In genomic region chr15:102150301-102151135, GRCm38 (mm10) we compare ENCODE assay signal across 9 mouse cellular contexts. TPM values are rescaled to one million over a fixed set of nuclear protein-coding genes. Genes with fewer than 3 reads are reported as not detected.
DNase-seq lines count a peak whose midpoint lies in the region; ATAC-seq lines count a peak whose summit lies in the region.
"Had no signal": no experiment of that assay in that cellular context is flagged by ENCODE, and none has a peak within 500 bp of the region (broad histone marks: within the 10 kb centered on the region; RNA-seq: fewer than 3 reads in every experiment).

Gene Soat2, plus strand, starts transcription at chr15:102150526.

- H3K9ac ChIP-seq in kidney, embryonic 14.5 days (ENCODE audit: low read depth, low read length) = no peak within 1 kb of the TSS
- H3K9ac ChIP-seq: hindbrain, embryonic 15.5 days had no signal

- ATAC-seq in erythroid progenitor cell, adult 5-6 weeks (replicated peaks; ENCODE audit: low FRiP score, poor library complexity, severe bottlenecking) = peak; percentile 92
- ATAC-seq in kidney, embryonic 14.5 days (ENCODE audit: low FRiP score, low TSS enrichment) = no peak

- H3K27me3 ChIP-seq in kidney, embryonic 14.5 days (ENCODE audit: control insufficient read depth, insufficient read depth, low read length) = 0 out of 2 replicates have a peak, but pooled peaks cover 2% of the 10 kb centered on the region

- no peaks in the 10 kb centered on the region for H3K9me3 ChIP-seq in kidney, embryonic 14.5 days (ENCODE audit: control insufficient read depth, low read length)
- H3K9me3 ChIP-seq: hindbrain, embryonic 15.5 days had no signal

- H3K4me1 ChIP-seq in kidney, embryonic 14.5 days (ENCODE audit: control insufficient read depth, insufficient read depth, low read length) = peaks cover 9% of the 10 kb centered on the region; the same call in 1 of the 2 replicates

- DNase-seq in urinary bladder, postnatal 36 days (ENCODE audit: low spot score in 2 of 2) = peak; percentile 46 to 50
- DNase-seq in urinary bladder, adult 2 months (ENCODE audit: low spot score) = no peak
- peak; percentile 71 for DNase-seq in lung, postnatal 25 days (ENCODE audit: low spot score)
- DNase-seq in cerebellum, postnatal 14 days = no peak
- DNase-seq in gastrocnemius, adult 8-10 months (ENCODE audit: low spot score in 2 of 2) = no peak
- no peak for DNase-seq in neural tube, embryonic 10.5 days (ENCODE audit: extremely low spot score, low spot score)

- H3K4me2 ChIP-seq in kidney, embryonic 14.5 days (replicated peaks; ENCODE audit: low read depth, low read length) = peak within 1 kb of the TSS; percentile 16; the same call in 1 of the 2 replicates
- H3K4me2 ChIP-seq: hindbrain, embryonic 15.5 days had no signal

- no peaks in the 10 kb centered on the region for H3K36me3 ChIP-seq in kidney, embryonic 14.5 days (ENCODE audit: control insufficient read depth, insufficient read depth, low read length)
- H3K36me3 ChIP-seq: hindbrain, embryonic 15.5 days had no signal

- no peak within 1 kb of the TSS for H3K4me3 ChIP-seq in kidney, embryonic 14.5 days (ENCODE audit: low read length)
- H3K4me3 ChIP-seq: hindbrain, embryonic 15.5 days had no signal

- no peak within 1 kb of the TSS; the same call in 1 of the 2 replicates for H3K27ac ChIP-seq in kidney, embryonic 14.5 days (ENCODE audit: low read depth, low read length)
- H3K27ac ChIP-seq: hindbrain, embryonic 15.5 days had no signal

- WGBS in kidney, embryonic 14.5 days = 43% methylated on average over 20 of the region's 20 CpGs

RNA-seq across cellular contexts. Expression of gene Soat2, which starts in this region (rescaled TPM):
- polyA plus RNA-seq in urinary bladder, adult 2 months (2012; rRNA removed) = 0.59 and 0.89 TPM in 2 replicates
- 1.1 and 5.0 TPM in 2 replicates for total RNA-seq in erythroid progenitor cell, adult 5-6 weeks (2015; ENCODE audit: low replicate concordance)
- 1.0 and 1.7 TPM in 2 replicates for total RNA-seq in erythroid progenitor cell, adult 5-6 weeks (2017; ENCODE audit: low replicate concordance)
- 0.11 and 0.28 TPM in 2 replicates for polyA plus RNA-seq in kidney, embryonic 14.5 days (2014; fragmentation: Nextera tagmentation; extraction: Ambion mirVana)
- under 1 TPM in 2 of 4 experiments, not detected in 2; 0.10 to 0.21 TPM for total RNA-seq in gastrocnemius, adult 8-10 months (2022)

Comparison
In these comparisons a context has a peak if more than half of its experiments do, and no peak if none do; other contexts are left out.
1. DNase-seq: peak in urinary bladder, postnatal 36 days (2 of 2) and lung, postnatal 25 days (single experiment); none in urinary bladder, adult 2 months (single experiment), cerebellum, postnatal 14 days (0 of 2), gastrocnemius, adult 8-10 months (0 of 2) and neural tube, embryonic 10.5 days (single experiment).